Mouse (Mus musculus) B cell, adult 2 months (primary cell): ENCODE results near the gene Hk3.
A peak's percentile ranks its signal among the peaks of the same experiment; 100 is the strongest.

Experiments used
- DNase-seq, 2 experiments: peaks; one replicate each; pipeline ENCODE4 v3.0.0; 2022

Hk3 gene

GRCm38 (mm10) chr13:55021194-55021779 lies at the start of gene Hk3:
TSS of gene Hk3 (minus strand) at chr13:55021385.
- no peak for DNase-seq

GRCm38 (mm10) chr13:55069719-55070118 lies 48.5 kb upstream of the Hk3 start:
- no peak for DNase-seq

DNA sequence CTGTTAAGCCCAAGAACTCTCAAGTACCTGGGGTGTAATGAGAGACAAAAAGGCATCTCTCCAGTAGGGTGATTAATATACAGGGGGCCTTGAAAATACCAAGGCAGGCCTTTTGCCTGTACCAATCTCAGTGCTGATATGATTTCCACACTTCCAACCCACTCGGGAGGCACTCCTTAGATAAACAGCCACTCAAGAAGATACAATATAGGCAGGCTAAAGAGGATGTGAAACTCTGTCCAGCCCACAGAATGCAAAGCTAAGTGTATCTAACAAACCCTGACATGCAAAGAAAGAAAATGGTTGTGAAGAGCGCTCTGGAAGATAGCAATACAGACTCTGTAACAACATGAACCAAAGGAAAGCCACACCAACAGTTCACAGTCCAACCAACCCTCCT lies 42.1 kb upstream of the Hk3 start:
- DNase-seq, result peak; percentile 54 to 58

DNA sequence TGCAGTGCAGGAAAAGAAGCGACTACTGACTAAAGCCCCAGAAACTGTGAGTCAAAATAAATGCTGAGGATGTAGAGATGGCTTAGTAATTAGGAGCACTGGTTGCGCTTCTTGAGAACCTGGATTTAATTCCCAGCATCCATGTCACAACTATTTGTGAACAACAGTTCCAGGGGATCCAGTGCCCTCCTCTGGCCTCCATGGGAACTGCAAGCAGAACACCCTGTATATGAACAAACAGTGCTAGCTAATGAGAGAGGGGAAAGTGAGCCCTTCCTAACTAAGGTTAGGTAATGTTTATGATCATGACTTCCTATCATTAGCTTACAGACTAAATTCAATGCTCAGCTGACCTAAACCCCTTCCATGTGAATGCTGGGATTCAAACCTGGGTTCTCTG lies 36.9 kb upstream of the Hk3 start:
- DNase-seq, result peak; percentile 49 to 57

DNA sequence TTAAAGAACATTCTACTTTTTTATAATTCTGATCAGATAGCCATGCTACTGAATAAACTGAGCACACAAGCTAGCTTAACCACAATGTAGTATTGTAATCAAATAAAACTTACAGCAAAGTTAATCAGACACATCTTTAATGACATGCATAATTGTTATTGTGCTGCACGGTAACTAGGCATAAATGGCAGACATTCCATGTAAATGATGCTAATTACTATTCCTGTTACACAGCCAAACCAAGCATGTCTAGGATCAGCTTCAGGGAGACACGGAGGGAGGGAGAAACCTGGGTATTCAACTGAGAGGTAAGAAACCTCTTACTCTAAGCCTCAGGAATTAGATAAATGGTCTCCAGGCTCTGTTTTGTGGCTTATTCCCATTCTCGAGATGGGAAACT lies 26.5 kb upstream of the Hk3 start:
- no peak for DNase-seq

DNA sequence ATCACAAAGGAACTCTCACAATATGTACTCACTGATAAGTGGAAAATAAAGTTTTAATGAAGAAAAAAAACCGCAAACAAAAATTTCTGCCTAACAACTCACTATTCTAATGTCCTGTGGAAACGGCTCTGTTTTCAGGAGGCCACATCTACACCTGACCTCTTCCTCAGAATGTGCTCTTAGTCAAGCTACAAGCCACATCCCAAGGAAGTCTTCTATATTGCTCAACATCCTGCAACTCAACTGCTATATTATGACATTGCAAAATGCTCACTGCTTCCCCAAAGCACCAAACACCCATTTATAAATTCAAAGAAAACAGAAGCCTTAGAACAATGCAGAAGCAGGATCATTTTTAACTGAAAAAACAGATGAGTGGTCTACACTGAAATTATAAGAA lies 18.8 kb upstream of the Hk3 start:
- DNase-seq, result no peak

DNA sequence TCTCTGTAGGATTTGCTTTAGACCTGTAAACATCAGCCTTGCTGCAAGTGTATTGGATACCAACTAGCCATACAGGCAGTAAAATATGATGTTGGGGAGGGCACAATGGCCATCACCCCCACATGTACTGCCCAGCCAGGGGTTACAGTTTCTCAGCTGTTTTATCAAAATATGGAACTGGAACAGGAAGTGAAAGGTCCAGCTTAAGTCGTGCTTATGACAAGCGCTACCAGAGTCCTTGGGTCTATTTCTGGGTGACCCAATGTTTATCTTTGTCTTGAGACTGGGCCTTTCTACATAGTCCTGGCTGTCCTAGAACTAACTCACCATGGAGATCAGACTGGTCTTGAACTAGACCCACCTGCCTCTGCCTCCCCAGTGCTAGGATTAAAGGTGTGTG lies 3.0 kb upstream of the Hk3 start:
- no peak for DNase-seq

- DNase-seq, result peak; percentile 37 to 40
Observed at GRCm38 (mm10) chr13:55022715-55023114, 1.5 kb upstream of the Hk3 start.

DNA sequence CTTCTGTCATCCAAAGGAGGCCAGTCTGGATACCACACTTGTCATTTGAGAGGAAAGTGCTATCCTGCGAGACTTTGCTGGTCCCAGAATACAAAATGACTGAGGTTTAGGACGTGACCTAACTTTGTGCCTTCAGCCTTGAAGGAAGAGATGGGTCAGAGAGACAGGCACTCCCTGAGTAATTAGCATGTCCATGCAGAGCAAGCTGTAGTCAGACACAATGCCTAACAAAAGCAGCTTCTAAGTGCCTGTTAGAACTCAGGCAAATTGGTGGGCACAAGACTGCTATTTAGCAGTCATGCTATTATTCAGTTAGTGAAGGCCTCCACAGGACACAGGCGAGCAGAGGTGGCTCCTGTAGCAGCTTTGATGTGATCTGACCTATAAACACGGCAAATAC lies 1.1 kb upstream of the Hk3 start:
- no peak for DNase-seq

GRCm38 (mm10) chr13:55020051-55020450 lies 1.1 kb downstream of the Hk3 start:
- DNase-seq, result no peak

DNA sequence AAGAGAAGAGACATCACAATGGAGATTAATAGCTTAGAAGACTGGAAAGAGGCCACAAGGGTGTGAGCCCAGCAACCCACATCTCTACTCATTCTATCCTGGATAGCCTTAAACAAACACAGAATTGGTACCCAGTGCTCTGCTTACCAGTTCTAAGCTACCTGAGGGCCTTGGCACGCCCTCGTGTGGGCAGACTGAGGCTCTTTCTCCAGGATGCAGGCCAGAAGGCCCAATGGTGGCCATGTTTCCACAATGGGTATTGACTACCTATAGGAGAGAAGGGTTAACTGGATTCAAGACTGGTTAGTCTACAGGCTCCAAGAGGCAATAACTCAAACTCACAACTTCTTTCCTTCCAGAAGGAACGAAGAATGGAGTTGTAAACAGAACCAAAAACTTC lies 2.0 kb downstream of the Hk3 start:
- no peak for DNase-seq

DNA sequence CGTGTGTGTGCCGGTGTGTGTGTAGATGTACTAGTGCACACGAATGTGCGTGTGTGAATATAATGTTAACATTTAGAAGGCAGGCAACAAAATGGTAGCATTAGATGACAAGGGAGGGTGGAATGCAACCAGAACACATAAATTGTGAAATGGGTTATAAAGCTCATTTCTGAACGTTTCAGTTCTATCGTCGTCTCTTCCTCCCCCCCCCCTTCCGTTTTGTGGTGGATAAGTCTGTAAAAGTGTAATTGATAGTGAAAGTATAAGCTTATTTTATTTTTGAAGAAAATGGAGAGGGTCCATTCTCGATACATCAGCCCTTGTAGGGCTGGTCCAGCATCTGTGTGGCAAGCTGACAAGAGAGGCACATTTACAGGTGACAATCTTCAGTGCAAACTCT lies 2.5 kb downstream of the Hk3 start:
- DNase-seq, result no peak

GRCm38 (mm10) chr13:55017898-55018599 lies 3.1 kb downstream of the Hk3 start:
- no peak for DNase-seq

DNA sequence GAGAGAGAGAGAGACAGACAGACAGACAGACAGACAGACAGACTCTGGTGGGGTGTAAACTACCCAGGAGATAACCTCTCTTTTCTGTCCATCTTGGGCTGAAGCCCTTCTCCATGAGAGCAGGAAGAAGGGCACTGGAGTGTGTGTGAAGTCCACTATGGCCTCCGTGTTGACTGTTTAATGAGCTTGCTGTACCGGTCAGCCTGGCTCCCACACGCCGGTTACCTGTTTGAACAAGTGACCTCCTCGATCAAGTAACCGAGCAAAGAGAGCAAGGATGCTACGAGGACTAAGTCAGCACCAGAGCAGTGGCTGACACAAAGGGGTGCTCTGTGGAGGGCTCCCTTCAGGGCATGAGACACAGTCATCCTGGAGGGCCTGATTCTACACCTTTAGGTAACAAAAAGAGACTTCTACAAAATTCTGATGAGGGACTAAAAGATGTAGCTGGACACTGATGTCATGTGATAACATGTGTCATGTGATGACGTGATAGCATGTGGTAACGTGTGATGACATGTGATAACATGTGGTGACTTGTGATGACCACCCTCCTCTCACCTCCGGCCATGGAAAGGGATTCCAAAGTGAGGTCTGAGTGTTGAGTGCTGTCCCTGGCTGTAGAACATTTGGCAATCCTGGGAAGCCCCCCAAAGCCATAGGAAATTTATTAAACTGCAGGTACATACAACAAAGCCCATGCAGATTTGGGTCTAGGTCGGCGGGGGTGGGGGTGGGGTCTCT lies 3.9 kb downstream of the Hk3 start:
- DNase-seq, result no peak

- DNase-seq, result no peak
Observed at GRCm38 (mm10) chr13:55014451-55014850, 6.7 kb downstream of the Hk3 start.

- peak in 1 of 2 experiments; percentile 15 for DNase-seq
Observed at GRCm38 (mm10) chr13:55013702-55014344, 7.4 kb downstream of the Hk3 start.

DNA sequence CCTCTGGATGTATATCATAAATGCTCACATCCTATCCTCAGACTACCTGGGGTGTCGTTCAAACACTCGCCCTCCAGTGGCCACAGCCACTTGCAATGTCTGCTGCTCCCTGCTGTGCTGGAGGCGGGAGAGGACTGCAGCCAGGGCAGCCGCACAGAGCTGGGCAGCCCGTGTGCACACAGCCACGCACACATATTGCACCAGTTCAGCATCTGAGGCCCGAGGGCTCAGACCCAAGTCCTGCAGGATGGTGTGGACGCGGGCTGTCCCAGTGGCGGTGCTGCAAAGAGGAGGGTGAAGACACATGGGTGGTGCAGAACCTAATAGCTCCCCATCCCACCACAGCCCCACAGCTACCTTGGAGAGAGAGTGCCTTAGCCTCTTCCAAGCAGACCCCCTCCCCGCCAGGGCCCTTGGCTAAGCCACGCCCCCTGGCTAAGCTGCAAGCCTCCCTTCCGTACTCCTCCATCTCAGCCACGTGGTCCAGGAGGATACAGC lies 9.2 kb downstream of the Hk3 start:
- no peak for DNase-seq

- DNase-seq, result no peak
Observed at GRCm38 (mm10) chr13:55011103-55011502, 10.1 kb downstream of the Hk3 start.

DNA sequence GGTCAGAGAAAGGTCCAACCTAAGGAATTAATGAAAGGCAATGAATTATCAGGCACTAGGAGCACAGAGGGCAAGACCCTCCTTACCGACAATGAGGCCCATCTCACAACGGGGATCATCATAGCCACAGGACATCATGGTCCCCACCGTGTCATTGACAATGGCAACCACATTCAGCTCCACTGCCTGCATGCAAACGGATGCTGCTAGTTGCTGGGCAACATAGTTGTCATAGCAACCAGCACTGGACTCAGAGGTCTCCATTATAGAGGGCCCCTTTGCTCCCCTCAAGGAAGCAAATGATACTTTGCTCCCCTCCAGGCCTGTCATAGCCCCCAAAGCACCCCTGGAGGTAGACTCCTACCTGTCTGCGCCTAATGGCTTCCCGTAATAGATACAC lies 12.6 kb downstream of the Hk3 start:
- DNase-seq, result no peak

DNA sequence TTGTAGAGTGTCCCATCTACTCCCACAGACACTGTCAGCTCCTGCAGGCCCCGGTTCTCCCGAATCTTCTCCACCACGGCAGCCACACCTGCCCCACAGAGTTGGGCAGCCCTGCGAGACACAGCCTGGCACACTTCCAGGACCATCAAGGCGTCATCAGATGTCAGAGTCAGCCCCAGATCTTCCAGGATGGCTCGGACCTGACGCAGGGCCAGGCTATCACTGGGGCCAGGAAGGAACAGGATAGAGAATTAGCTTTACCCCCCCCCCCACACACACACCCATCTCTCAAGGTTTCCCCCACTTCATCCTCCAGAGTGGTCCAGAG lies 14.8 kb downstream of the Hk3 start:
- DNase-seq, result no peak

GRCm38 (mm10) chr13:55005691-55006414 lies 15.3 kb downstream of the Hk3 start:
- no peak for DNase-seq

GRCm38 (mm10) chr13:55004646-55005045 lies 16.5 kb downstream of the Hk3 start:
- DNase-seq, result no peak

DNA sequence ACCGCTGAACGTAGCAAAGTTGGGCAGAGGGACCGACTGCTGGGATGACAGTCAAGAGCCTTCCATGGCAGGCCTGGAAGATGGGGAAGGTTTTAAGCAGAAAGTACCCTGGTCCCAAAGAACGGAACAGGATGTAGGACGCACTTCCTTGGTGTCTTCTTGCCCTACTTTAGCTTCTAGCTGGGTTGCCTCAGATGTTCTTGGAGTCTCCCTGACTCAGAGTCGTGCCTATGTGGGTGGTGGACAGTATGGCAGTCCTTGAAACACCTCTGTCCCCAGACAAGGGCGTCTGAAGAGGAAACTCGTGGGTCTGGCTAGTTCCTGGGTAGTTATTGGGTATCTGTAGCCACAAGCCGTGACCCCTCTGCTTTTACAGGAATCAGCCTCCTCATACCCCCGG lies 19.1 kb downstream of the Hk3 start:
- DNase-seq, result no peak
